Mouse (Mus musculus): ENCODE data around the gene Reck. TPM values are rescaled to one million over a fixed set of nuclear protein-coding genes. Genes with fewer than 3 reads are reported as not detected.

Reck gene
- total RNA-seq, 2 experiments from 2014 or later: 6.5 TPM

- intact Hi-C loops (cut with DNase I): no loop called here
- no peak for DNase-seq (ENCODE audit: low spot score)
Measured at GRCm38 (mm10) chr4:43964951-43965684, 89.8 kb downstream of the Reck start.

DNA sequence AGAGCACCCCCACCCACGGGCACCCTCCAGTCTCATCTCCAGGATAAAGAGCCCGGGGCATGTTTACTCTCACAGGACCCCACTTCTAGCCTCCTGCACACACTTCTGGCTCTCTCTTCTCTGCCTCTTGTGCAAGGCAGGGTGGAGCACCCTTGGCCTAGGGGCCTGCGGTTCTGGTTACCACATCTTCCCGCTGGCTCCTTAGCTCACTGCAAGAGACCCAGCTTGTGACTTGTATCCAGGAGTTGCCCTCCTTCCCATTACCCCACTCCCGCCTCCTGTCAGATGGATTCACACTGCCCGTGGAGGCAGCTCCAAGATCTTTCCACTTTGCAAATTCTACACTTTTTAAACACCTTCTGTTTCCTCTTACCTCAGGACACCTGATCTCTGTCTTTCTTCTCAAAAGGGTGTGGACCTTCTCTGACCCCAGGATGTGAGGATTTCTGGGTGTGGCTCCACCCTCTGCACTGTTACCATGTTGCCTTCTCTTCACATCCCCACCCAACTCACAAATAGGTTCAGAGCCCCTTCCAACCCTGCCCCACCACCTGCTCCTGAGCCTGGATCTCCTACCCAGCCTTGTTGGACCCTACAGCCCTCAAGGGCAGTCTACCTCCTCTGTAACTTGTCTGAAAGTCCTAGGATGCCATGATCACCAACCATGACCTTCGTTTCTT lies 90.7 kb downstream of the Reck start:
- intact Hi-C loops (cut with DNase I): no loop called here
- DNase-seq (ENCODE audit: low spot score): no peak

GRCm38 (mm10) chr4:43968650-43969049 lies 93.3 kb downstream of the Reck start:
- intact Hi-C loops (cut with DNase I): no loop called here
- DNase-seq (ENCODE audit: low spot score): peak; percentile 60

- DNase-seq (ENCODE audit: low spot score): no peak
Measured at GRCm38 (mm10) chr4:43969373-43969772, 94.0 kb downstream of the Reck start.

GRCm38 (mm10) chr4:43970393-43971330 lies 95.3 kb downstream of the Reck start:
- intact Hi-C loops (cut with DNase I): no loop called here
- no peak for DNase-seq (ENCODE audit: low spot score)

More at GRCm38 (mm10) chr4:43969373-43969772, 94.0 kb downstream of the Reck start:
- intact Hi-C loops (cut with DNase I): no loop called here

DNA sequence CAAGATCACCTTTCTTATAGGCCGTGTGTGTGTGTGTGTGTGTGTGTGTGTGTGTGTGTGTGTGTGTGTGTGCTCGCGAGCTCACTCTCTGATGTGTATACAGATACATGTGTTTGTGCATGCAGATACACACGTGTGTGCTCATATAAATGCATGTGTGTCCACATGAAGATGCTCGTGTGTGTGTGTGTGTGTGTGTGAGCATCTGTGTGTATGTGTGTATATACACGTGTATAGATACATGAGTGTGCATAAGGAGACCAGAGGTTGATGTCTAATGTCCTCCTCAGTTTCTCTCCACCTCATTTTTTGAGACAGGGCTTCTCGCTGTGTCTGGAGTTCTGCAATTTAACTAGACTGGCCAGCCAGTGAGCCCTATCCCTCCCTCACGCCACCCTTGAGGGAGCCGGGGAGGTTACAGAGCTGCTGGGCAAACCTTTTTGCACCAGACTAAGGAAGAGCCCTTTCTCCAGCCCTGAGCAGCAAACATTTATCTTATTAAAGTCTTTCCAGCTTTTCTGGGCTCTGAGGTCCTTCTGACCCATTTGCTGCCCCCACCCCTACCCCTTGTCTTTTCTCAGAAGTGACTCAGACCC lies 96.3 kb downstream of the Reck start:
- no peak for DNase-seq (ENCODE audit: low spot score)
- intact Hi-C loops (cut with DNase I): no loop called here

DNA sequence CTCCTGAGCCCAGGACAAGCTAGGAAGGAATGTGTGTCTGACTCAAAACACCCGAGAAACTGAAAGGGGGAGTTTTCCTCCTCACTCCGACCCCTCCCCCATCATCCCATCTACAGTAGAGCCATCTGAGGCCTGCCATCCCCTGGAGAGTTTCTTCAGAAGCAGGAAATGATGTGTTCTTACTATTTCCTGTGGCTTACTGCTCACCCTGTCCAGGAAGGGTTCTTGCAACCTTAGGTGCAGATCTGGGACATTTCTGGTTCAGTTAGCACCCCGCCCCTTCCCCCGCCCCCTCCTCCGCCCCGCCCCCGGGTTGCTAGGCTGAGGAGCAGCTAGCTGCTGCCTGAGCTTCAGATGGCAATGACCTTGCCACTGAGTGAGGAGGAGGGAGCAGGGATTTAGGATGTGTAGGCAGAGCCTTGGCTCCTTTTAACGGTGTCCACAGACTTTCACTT lies 96.8 kb downstream of the Reck start:
- no peak for DNase-seq (ENCODE audit: low spot score)
- intact Hi-C loops (cut with DNase I): no loop called here

DNA sequence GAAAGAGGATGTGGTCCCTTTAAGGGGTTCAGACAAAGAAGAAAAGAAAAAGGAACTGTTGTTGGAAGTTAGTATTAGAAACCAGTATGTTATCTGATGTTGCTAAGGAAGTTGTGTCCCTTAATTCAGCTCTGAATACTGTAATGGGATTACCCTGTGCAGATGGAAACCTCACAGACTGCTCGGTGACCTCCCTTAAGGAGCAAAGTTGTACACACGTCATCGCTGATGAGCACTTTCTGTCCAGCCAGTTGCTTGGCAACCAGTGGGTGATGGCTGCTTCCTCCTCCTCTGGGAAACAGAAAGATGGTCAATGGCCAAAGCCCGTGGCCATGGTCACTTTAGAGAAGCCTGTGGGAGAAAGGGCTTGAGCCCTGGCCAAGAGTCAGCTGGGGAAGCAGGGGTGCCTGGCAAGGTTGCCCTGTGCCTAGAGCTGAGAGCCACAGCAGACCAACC lies 98.2 kb downstream of the Reck start:
- peak; percentile 76 for DNase-seq (ENCODE audit: low spot score)
- intact Hi-C loops (cut with DNase I): no loop called here

DNA sequence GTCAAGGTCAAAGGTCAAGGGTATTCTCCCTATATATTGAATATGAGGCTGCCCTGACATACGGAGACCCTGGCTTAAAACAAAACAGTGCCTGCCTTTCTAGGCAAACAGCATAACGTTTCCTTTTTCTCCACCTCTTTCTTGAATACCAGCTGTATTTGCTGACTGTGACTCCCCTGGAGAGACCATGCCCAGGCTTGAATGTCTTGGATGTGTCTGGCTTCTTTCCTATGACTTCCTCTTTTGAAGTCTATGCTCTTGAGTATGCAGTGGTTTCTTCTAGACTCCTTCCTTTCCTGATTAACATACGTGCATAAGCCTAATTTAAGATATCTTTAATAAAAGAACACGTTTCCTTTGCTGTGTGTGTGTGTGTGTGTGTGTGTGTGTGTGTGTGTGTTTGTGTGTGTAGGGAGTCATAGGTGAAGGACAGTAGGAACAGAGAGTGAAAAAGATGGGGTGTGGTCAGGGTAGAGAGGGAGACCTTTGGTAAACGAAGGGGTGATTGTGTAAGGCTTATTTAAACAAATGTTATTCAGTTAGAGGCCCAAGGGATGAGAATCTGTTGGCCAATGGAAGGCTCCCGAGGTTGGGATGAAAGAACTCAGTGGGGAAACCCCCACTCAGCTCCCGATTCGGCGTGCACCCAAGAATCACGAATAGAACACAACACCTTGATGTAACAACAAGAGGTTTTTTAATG lies 99.7 kb downstream of the Reck start:
- intact Hi-C loops (cut with DNase I): no loop called here
- no peak for DNase-seq (ENCODE audit: low spot score)

DNA sequence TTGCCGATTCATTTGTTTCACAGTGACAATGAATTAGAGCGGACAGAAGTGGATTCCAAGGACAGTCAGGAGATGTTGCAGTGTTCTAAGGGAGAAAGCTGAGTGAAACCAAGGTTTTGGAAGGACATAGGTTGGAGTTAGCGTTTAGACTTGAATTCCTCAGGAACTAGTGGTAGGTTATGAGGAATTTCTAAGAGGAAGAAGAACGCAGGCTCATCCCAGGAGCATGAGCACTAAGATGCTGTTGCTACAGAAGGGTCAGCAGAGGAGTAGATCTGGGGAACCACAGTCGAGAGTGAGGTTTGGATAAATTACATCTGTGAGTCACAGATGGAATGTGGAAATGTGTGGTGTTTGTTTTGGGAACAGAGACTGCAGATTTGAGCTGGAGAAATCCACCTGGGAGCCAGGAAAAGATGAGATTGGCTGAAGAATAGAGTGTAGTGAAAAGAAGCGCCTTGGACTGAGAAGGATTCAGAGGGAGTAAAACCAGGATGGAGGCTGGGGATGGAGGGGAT lies 101.0 kb downstream of the Reck start:
- no peak for DNase-seq (ENCODE audit: low spot score)
- intact Hi-C loops (cut with DNase I): no loop called here

DNA sequence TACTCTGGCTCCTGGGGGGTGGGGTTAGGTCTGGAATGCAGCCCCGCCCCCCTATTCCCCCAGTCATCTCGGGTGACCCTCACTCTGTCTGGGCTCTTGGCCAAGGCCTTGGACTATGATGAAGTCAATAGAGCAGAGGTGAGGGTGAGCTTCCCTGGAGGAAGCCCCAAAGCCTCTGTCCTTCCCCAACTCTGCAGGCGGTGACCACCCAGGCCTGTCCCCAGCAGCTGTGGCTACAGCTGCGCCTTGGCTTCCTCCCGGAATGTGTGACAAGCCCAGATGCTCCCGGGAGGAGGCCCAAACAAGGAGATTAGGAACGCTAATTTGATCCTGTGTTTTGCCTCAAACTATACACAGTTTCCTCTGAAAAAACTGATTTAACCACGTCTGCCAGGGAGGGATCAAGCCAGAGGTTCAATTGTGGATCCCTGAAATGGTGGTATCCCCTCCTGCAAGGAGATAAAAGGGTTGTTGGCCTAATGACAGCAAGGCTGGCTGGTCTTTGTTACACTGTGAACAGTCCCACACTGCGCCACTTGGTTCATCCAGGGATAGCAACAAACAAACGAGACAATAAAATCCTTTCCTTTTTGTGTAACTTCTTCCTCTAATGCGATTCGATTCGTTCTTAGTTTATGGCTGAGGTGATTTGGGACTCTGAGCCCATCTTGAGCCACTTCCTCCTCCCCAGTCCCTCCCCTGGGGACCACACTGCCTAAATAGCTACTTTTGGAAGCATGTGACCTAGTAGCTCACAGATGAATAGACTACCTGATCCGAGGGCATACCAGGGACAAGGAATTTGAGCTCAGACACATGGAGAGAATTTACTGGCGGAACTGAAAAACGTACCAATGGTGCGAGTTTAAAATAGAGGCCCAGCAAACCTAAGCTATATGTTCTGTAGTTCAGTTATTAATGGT lies 103.5 kb downstream of the Reck start:
- DNase-seq (ENCODE audit: low spot score): peak; percentile 51
- intact Hi-C loops (cut with DNase I): no loop called here

DNA sequence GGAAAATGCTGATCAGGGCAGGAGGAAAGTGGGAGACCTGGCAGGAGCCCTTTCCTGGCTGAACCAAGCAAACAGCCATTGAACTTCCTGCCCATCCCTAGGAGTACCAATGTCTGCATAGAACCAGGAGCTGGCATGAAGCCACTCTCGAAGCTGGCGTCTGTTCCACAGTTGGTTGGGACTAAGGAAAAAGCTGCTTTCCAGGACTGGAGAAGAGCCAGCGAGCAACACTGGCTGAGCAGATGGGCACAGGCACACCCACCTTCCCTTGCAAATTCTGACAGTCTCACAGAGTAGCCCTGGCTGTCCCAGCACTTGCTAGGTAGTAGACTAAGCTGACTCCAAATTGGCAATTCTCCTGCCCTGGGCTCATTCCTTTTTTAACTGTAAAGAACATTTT lies 104.4 kb downstream of the Reck start:
- no peak for DNase-seq (ENCODE audit: low spot score)
- intact Hi-C loops (cut with DNase I): loop anchor here (5.0 kb wide), 2 partner anchors 32 to 72 kb away; no protein-coding TSS in a partner anchor

DNA sequence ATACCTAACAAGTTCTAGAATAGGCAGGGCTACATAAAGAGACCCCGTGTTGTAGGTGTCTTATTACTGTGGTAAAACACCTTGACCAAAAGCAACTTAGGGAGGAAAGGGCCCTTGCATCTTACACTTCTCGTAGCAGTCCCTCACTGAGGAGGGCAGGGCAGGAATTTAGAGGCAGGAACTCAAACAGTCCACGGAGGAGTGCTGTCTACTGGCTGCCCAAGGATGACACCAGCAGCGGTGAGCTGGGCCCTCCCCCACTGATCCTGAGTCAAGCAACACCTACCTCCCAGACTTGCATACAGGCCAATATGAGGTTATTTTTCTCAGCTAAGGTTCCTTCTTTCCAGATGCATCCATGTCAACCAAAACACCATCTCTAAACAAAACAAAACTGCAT lies 104.9 kb downstream of the Reck start:
- intact Hi-C loops (cut with DNase I): loop anchor here (5.0 kb wide), 2 partner anchors 33 to 73 kb away; no protein-coding TSS in a partner anchor
- no peak for DNase-seq (ENCODE audit: low spot score)

- intact Hi-C loops (cut with DNase I): loop anchor here (5.0 kb wide), 2 partner anchors 34 to 74 kb away; no protein-coding TSS in a partner anchor
- DNase-seq (ENCODE audit: low spot score): no peak
Measured at GRCm38 (mm10) chr4:43980846-43981245, 105.5 kb downstream of the Reck start.

DNA sequence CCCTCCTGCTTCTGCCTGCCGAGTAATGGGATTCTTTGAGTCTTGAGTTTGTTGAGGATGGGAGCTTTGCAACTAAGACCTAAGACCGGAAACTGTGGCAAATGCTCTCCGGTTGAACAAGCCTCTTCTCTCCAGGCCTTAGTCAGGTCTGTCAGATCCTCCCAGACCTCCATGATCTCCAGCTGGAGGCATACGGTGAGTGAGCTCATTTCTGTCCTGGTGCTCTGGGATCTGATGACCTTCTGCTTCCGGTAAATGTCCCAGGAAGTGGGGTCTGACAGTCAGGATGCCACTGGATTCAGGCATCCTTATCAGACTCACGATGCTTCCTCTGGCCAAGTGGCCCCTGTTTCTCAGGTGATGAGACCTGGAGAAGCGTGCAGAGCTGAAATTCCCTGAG lies 105.9 kb downstream of the Reck start:
- intact Hi-C loops (cut with DNase I): loop anchor here (5.0 kb wide), 2 partner anchors 34 to 74 kb away; no protein-coding TSS in a partner anchor
- DNase-seq (ENCODE audit: low spot score): no peak

GRCm38 (mm10) chr4:43982053-43982732 lies 106.9 kb downstream of the Reck start:
- intact Hi-C loops (cut with DNase I): loop anchor here (1.0 to 5.0 kb wide), 3 partner anchors 35 to 75 kb away; no protein-coding TSS in a partner anchor
- peak; percentile 83 for DNase-seq (ENCODE audit: low spot score)

DNA sequence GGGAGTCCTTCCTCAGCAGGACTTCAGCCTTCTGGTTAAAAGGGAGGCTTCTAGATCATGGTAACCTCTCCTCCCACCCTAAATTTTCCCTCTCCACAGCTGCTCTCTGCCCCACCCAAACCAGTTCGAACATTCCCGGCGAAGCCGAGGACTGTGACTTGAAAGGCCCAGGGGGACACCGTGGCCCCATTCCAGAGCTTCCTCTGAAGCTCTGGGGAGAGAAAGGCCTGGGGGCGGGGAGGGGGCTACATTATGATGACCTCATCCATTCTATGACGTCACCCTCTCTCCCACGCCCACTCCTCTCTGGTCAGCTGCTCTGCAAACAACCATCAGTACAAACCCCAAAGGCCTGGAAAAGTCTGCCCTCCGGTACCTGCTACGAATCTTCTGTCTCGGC lies 107.9 kb downstream of the Reck start, which contains the start of gene Ccin:
Ccin (plus strand) TSS at position 303 of the 400 bp plus-strand sequence.
- intact Hi-C loops (cut with DNase I): loop anchor here (5.0 kb wide), 2 partner anchors 36 to 76 kb away; no protein-coding TSS in a partner anchor
- DNase-seq (ENCODE audit: low spot score): no peak
